Mouse (Mus musculus) embryonic fibroblast, embryonic 13.5 days (primary cell): ENCODE measurements around the gene Slc15a4. TPM values are rescaled to one million over a fixed set of nuclear protein-coding genes. Genes with fewer than 3 reads are reported as not detected.

ENCODE experiments used
- H3K27ac ChIP-seq: 2 replicates; pipeline ENCODE4 v1.5.1; 2012; ENCODE audit warnings: low read length, control low read depth, inconsistent platforms; ENCODE audit not compliant: insufficient read depth
- H3K4me1 ChIP-seq: 2 replicates; pipeline ENCODE4 v1.6.1; 2011; ENCODE audit warnings: low read length; ENCODE audit not compliant: control insufficient read depth, insufficient read depth
- H3K4me3 ChIP-seq: 2 replicates; pipeline ENCODE4 v1.5.1; 2011; ENCODE audit warnings: mild to moderate bottlenecking, control low read depth, low read length; ENCODE audit not compliant: insufficient read depth
- CTCF ChIP-seq: IDR thresholded peaks from 2 replicates; pipeline ENCODE4 v1.5.1; 2011; ENCODE audit warnings: mild to moderate bottlenecking, control low read depth, low read length, moderate library complexity, borderline replicate concordance; ENCODE audit not compliant: insufficient read depth
- POLR2A ChIP-seq: IDR thresholded peaks from 2 replicates; pipeline ENCODE4 v1.6.1; 2011; ENCODE audit warnings: low read depth, mild to moderate bottlenecking, control low read depth, low read length, moderate library complexity
- polyA plus RNA-seq: library from polyadenylated mRNA; stranded (reverse); fragments of >200 nt; gene quantifications from 2 replicates; pipeline ENCODE4 v1.2.4, GENCODE M21; 2011; ENCODE audit warnings: low read depth; ENCODE audit not compliant: missing spikeins, insufficient read length

Gene Slc15a4
- polyA plus RNA-seq, 1 experiment: 19.4 TPM

DNA sequence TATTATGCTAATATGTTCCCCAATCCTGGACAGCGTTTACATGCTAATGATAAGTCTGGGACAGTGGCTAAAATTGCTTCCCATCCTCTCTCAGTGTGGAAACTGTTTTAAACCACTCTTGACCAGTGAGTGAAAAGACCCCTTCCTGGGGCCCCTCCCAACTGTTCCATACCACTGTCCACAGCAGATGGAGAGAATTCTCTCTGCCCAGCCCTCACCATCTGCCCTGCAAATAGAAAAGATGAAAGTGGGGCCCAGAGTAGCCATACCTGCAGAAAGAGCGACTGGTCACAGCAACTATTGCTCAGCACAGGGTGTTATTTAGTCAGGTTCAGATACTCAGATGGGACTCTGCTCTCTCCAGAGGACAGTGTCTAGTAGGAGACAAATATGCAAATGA lies 84.6 kb downstream of the Slc15a4 start:
- Histone ChIP-seq H3K4me1 (no peaks in the 10 kb centered on the region), H3K4me3 (no peak overlapping the region), H3K27ac (no peak overlapping the region)
- TF ChIP-seq CTCF: no peak
- no peak for TF ChIP-seq POLR2A

DNA sequence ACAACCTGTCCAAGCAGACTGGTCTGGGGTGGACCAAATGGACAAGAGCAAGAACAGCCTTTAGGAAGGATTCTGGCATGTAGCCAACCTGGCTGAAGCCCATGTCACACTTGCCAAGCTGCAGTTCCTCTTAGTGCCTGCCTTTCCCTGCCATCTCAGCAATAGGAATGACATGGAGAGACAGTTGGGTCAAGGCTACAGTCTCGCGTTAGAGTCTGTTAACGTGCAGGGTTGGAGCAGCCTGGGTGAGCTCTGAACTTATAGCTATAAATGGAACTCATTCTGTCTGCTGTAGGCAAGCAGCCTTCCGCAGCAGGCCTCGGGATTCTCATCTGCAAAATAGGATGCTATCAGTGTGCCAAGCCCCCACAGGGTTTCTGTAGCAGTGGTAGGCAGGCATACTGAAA lies 86.1 kb downstream of the Slc15a4 start:
- no peaks in the 10 kb centered on the region for H3K4me1 ChIP-seq
- TF ChIP-seq POLR2A (no peak), CTCF (no peak)
- no peak overlapping the region for H3K4me3 ChIP-seq
- no peak overlapping the region for H3K27ac ChIP-seq

Other genes starting within 250 kb of the Slc15a4 start
- 0.51 TPM in 1 of 2 replicates, not detected in the other for gene Glt1d1, start 635 bp downstream of the Slc15a4 start, polyA plus RNA-seq